Mouse (Mus musculus): ENCODE measurements around the gene Usp4. TPM values are rescaled to one million over a fixed set of nuclear protein-coding genes. Genes with fewer than 3 reads are reported as not detected.

Usp4 gene
- polyA plus RNA-seq, 2 experiments, result 86.8 to 102 TPM

DNA sequence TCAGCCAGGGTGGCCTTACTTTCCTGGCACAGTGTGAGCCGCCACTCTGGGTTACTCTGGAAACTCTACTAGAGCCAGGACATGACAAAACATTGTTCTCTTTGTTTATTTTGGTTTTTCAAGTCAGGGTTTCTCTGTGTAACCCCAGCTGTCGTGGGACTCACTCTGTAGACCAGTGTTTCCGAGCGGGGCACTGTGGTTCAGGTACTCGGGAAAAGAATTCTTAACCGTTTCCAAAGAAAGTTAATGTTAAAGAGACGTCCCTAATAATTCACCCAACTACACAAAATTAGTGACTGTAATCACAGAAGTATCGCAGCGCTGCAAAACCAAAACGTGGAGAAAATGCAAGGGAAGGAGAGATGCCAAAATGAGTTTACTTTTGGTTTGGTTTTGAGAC is 40.9 kb downstream of the Usp4 start:
- ATAC-seq (ENCODE audit: low FRiP score, low read depth), result no peak
- Histone ChIP-seq H3K9me3 (ENCODE audit: control insufficient read depth, low read length) (no peaks in the 10 kb centered on the region), H3K9ac (ENCODE audit: low read depth, low read length, severe bottlenecking) (no peak overlapping the region)

GRCm38 (mm10) chr9:108389220-108389619 is 41.6 kb downstream of the Usp4 start:
- WGBS, result 83% methylated on average over 6 of the region's 6 CpGs
- Histone ChIP-seq H3K27ac (replicated peaks; ENCODE audit: low read depth, low read length) (no peak overlapping the region), H3K27me3 (ENCODE audit: control insufficient read depth, insufficient read depth, low read length) (no peaks in the 10 kb centered on the region), H3K9ac (ENCODE audit: low read depth, low read length, severe bottlenecking) (no peak overlapping the region), H3K4me3 (replicated peaks; ENCODE audit: low read length) (no peak overlapping the region), H3K4me2 (replicated peaks; ENCODE audit: low read depth, low read length, severe bottlenecking) (no peak overlapping the region), H3K36me3 (ENCODE audit: control insufficient read depth, insufficient read depth, low read length) (peaks cover 91% of the 10 kb centered on the region), H3K9me3 (ENCODE audit: control insufficient read depth, low read length) (no peaks in the 10 kb centered on the region), H3K4me1 (ENCODE audit: control insufficient read depth, insufficient read depth, low read length) (no peaks in the 10 kb centered on the region)
- no peak for ATAC-seq (ENCODE audit: low FRiP score, low read depth)
- no peak for DNase-seq (ENCODE audit: low spot score)
- no peak for TF ChIP-seq POLR2A (IDR thresholded peaks at IDR 0.05; ENCODE audit: borderline replicate concordance, extremely low read depth, insufficient read depth, insufficient read length)

More for the DNA sequence above, 40.9 kb downstream of the Usp4 start:
- peaks cover 92% of the 10 kb centered on the region for H3K36me3 ChIP-seq (ENCODE audit: control insufficient read depth, insufficient read depth, low read length)
- no peak for TF ChIP-seq POLR2A (IDR thresholded peaks at IDR 0.05; ENCODE audit: borderline replicate concordance, extremely low read depth, insufficient read depth, insufficient read length)
- no peaks in the 10 kb centered on the region for H3K27me3 ChIP-seq (ENCODE audit: control insufficient read depth, insufficient read depth, low read length)
- H3K4me2 ChIP-seq (replicated peaks; ENCODE audit: low read depth, low read length, severe bottlenecking), result no peak overlapping the region
- no peak overlapping the region for H3K27ac ChIP-seq (replicated peaks; ENCODE audit: low read depth, low read length)
- H3K4me3 ChIP-seq (replicated peaks; ENCODE audit: low read length), result no peak overlapping the region
- 88% methylated on average over 10 of the region's 10 CpGs for WGBS
- no peaks in the 10 kb centered on the region for H3K4me1 ChIP-seq (ENCODE audit: control insufficient read depth, insufficient read depth, low read length)
- no peak for DNase-seq (ENCODE audit: low spot score)

DNA sequence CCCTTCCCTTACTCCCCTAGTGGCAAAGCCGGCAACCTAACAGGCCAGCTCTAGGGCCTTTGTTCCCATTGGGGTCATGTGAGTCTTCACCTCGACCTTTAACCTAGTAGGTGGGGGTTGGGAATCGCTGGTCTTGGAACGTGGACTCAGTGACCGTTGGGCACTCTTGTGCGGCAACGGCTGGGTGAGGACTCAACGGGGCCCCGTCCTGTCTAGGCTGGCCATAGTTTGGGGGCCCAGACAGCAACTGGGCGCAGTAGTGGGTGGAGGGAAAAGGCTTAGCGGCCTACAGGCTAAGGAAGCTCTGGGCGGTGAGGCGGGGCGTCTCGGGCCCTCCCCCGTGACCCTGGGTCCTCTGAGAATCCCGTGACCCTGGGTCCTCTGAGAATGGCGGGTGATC is 45.0 kb downstream of the Usp4 start, which contains the start of gene 1700102P08Rik:
Gene 1700102P08Rik, plus strand, starts transcription at position 130 of the 400 bp plus-strand sequence.
- Histone ChIP-seq H3K27ac (replicated peaks; ENCODE audit: low read depth, low read length) (no peak within 1 kb of the TSS), H3K27me3 (ENCODE audit: control insufficient read depth, insufficient read depth, low read length) (no peaks in the 10 kb centered on the region), H3K4me2 (replicated peaks; ENCODE audit: low read depth, low read length, severe bottlenecking) (no peak within 1 kb of the TSS), H3K36me3 (ENCODE audit: control insufficient read depth, insufficient read depth, low read length) (peaks cover 66% of the 10 kb centered on the region), H3K9me3 (ENCODE audit: control insufficient read depth, low read length) (no peaks in the 10 kb centered on the region), H3K4me3 (replicated peaks; ENCODE audit: low read length) (no peak within 1 kb of the TSS), H3K9ac (ENCODE audit: low read depth, low read length, severe bottlenecking) (no peak within 1 kb of the TSS), H3K4me1 (ENCODE audit: control insufficient read depth, insufficient read depth, low read length) (no peaks in the 10 kb centered on the region)
- WGBS, result 70% methylated on average over 18 of the region's 18 CpGs
- ATAC-seq (ENCODE audit: low FRiP score, low read depth) (no peak), DNase-seq (ENCODE audit: low spot score) (no peak)
- TF ChIP-seq POLR2A (IDR thresholded peaks at IDR 0.05; ENCODE audit: borderline replicate concordance, extremely low read depth, insufficient read depth, insufficient read length), result no peak

GRCm38 (mm10) chr9:108394191-108394590 is 46.5 kb downstream of the Usp4 start:
- TF ChIP-seq POLR2A (IDR thresholded peaks at IDR 0.05; ENCODE audit: borderline replicate concordance, extremely low read depth, insufficient read depth, insufficient read length), result no peak
- no peaks in the 10 kb centered on the region for H3K9me3 ChIP-seq (ENCODE audit: control insufficient read depth, low read length)
- WGBS, result 92% methylated on average over 6 of the region's 6 CpGs

GRCm38 (mm10) chr9:108395427-108395826 is 47.8 kb downstream of the Usp4 start:
- TF ChIP-seq POLR2A (IDR thresholded peaks at IDR 0.05; ENCODE audit: borderline replicate concordance, extremely low read depth, insufficient read depth, insufficient read length), result no peak

More at GRCm38 (mm10) chr9:108394191-108394590, 46.5 kb downstream of the Usp4 start:
- Histone ChIP-seq H3K4me1 (ENCODE audit: control insufficient read depth, insufficient read depth, low read length) (no peaks in the 10 kb centered on the region), H3K27me3 (ENCODE audit: control insufficient read depth, insufficient read depth, low read length) (no peaks in the 10 kb centered on the region), H3K4me2 (replicated peaks; ENCODE audit: low read depth, low read length, severe bottlenecking) (no peak overlapping the region), H3K4me3 (replicated peaks; ENCODE audit: low read length) (no peak overlapping the region), H3K9ac (ENCODE audit: low read depth, low read length, severe bottlenecking) (no peak overlapping the region), H3K27ac (replicated peaks; ENCODE audit: low read depth, low read length) (no peak overlapping the region), H3K36me3 (ENCODE audit: control insufficient read depth, insufficient read depth, low read length) (peaks cover 50% of the 10 kb centered on the region)
- no peak for ATAC-seq (ENCODE audit: low FRiP score, low read depth)
- no peak for DNase-seq (ENCODE audit: low spot score)

GRCm38 (mm10) chr9:108398324-108398723 is 50.7 kb downstream of the Usp4 start:
- Histone ChIP-seq H3K4me1 (ENCODE audit: control insufficient read depth, insufficient read depth, low read length) (no peaks in the 10 kb centered on the region), H3K4me3 (replicated peaks; ENCODE audit: low read length) (no peak overlapping the region), H3K9me3 (ENCODE audit: control insufficient read depth, low read length) (no peaks in the 10 kb centered on the region), H3K36me3 (ENCODE audit: control insufficient read depth, insufficient read depth, low read length) (peaks cover 15% of the 10 kb centered on the region), H3K9ac (ENCODE audit: low read depth, low read length, severe bottlenecking) (no peak overlapping the region), H3K27me3 (ENCODE audit: control insufficient read depth, insufficient read depth, low read length) (no peaks in the 10 kb centered on the region), H3K4me2 (replicated peaks; ENCODE audit: low read depth, low read length, severe bottlenecking) (no peak overlapping the region), H3K27ac (replicated peaks; ENCODE audit: low read depth, low read length) (no peak overlapping the region)
- no peak for TF ChIP-seq POLR2A (IDR thresholded peaks at IDR 0.05; ENCODE audit: borderline replicate concordance, extremely low read depth, insufficient read depth, insufficient read length)
- 91% methylated on average over 3 of the region's 3 CpGs for WGBS
- ATAC-seq (ENCODE audit: low FRiP score, low read depth) (no peak), DNase-seq (ENCODE audit: low spot score) (no peak)

More at GRCm38 (mm10) chr9:108395427-108395826, 47.8 kb downstream of the Usp4 start:
- H3K9ac ChIP-seq (ENCODE audit: low read depth, low read length, severe bottlenecking), result no peak overlapping the region
- 84% methylated on average over 1 of the region's 1 CpGs for WGBS
- H3K9me3 ChIP-seq (ENCODE audit: control insufficient read depth, low read length), result no peaks in the 10 kb centered on the region
- H3K4me1 ChIP-seq (ENCODE audit: control insufficient read depth, insufficient read depth, low read length), result no peaks in the 10 kb centered on the region
- no peak overlapping the region for H3K4me2 ChIP-seq (replicated peaks; ENCODE audit: low read depth, low read length, severe bottlenecking)
- H3K27ac ChIP-seq (replicated peaks; ENCODE audit: low read depth, low read length), result no peak overlapping the region
- H3K36me3 ChIP-seq (ENCODE audit: control insufficient read depth, insufficient read depth, low read length), result peaks cover 43% of the 10 kb centered on the region
- H3K4me3 ChIP-seq (replicated peaks; ENCODE audit: low read length), result no peak overlapping the region
- DNase-seq (ENCODE audit: low spot score) (no peak), ATAC-seq (ENCODE audit: low FRiP score, low read depth) (no peak)
- H3K27me3 ChIP-seq (ENCODE audit: control insufficient read depth, insufficient read depth, low read length), result no peaks in the 10 kb centered on the region

Measured in limb, embryonic 14.5 days (tissue).